Mouse (Mus musculus) ES-Bruce4 (cell line): ENCODE data around the gene Ap3m1. TPM values are rescaled to one million over a fixed set of nuclear protein-coding genes. Genes with fewer than 3 reads are reported as not detected.

Source experiments
- H3K27ac ChIP-seq: 2 replicates; pipeline ENCODE4 v1.5.1; 2012; ENCODE audit warnings: low read length, inconsistent platforms; ENCODE audit not compliant: insufficient read depth
- H3K27me3 ChIP-seq: 2 replicates; pipeline ENCODE4 v1.6.1; 2012; ENCODE audit warnings: mild to moderate bottlenecking, low read length, inconsistent platforms; ENCODE audit not compliant: control insufficient read depth, poor library complexity, insufficient read depth, severe bottlenecking
- H3K36me3 ChIP-seq: 2 replicates; pipeline ENCODE4 v1.6.1; 2012; ENCODE audit warnings: inconsistent platforms, mild to moderate bottlenecking, low read length, moderate library complexity; ENCODE audit not compliant: control insufficient read depth, poor library complexity, insufficient read depth, severe bottlenecking
- H3K4me1 ChIP-seq: one replicate; pipeline ENCODE4 v1.8.1; 2011; ENCODE audit warnings: low read length; ENCODE audit not compliant: control insufficient read depth, insufficient read depth
- H3K4me3 ChIP-seq: 2 replicates; pipeline ENCODE4 v1.5.1; 2011; ENCODE audit warnings: low read depth, mild to moderate bottlenecking, low read length
- H3K9ac ChIP-seq: 2 replicates; pipeline ENCODE4 v1.6.1; 2012; ENCODE audit warnings: low read depth, mild to moderate bottlenecking, inconsistent platforms; ENCODE audit not compliant: poor library complexity, severe bottlenecking
- H3K9me3 ChIP-seq: replicated peaks from 2 replicates; pipeline ENCODE4 v1.6.1; 2012; ENCODE audit warnings: mild to moderate bottlenecking, low read length, inconsistent platforms; ENCODE audit not compliant: control insufficient read depth, poor library complexity, insufficient read depth, severe bottlenecking
- CTCF ChIP-seq: IDR thresholded peaks from one replicate; pipeline ENCODE4 v1.8.1; 2011; ENCODE audit warnings: low read depth, low read length
- EP300 ChIP-seq: IDR thresholded peaks from 2 replicates; pipeline ENCODE4 v1.6.1; 2011; ENCODE audit warnings: low read depth, low read length; ENCODE audit not compliant: insufficient read depth
- POLR2A ChIP-seq: IDR thresholded peaks from one replicate; pipeline ENCODE4 v1.8.1; 2011; ENCODE audit warnings: low read length; ENCODE audit not compliant: insufficient read depth
- polyA plus RNA-seq: library from polyadenylated mRNA; stranded (reverse); fragments of >200 nt; gene quantifications from 2 replicates; pipeline ENCODE4 v1.2.4, GENCODE M21; 2011; ENCODE audit warnings: low read depth; ENCODE audit not compliant: missing spikeins, insufficient read depth, insufficient read length

Gene Ap3m1
- polyA plus RNA-seq, 1 experiment: 103 TPM

GRCm38 (mm10) chr14:21090930-21091486 lies 38.7 kb upstream of the Ap3m1 start:
- H3K9me3 ChIP-seq: no peaks in the 10 kb centered on the region
- H3K36me3 ChIP-seq: peaks cover 8% of the 10 kb centered on the region; the same call in 1 of the 2 replicates
- no peaks in the 10 kb centered on the region for H3K4me1 ChIP-seq
- H3K4me3 ChIP-seq: no peak overlapping the region
- no peaks in the 10 kb centered on the region for H3K27me3 ChIP-seq
- no peak overlapping the region for H3K27ac ChIP-seq
- no peak for TF ChIP-seq POLR2A
- no peak for TF ChIP-seq EP300
- TF ChIP-seq CTCF: no peak
- H3K9ac ChIP-seq: no peak overlapping the region

- TF ChIP-seq CTCF (no peak), POLR2A (no peak), EP300 (no peak)
- Histone ChIP-seq H3K4me3 (no peak overlapping the region), H3K9me3 (no peaks in the 10 kb centered on the region), H3K4me1 (no peaks in the 10 kb centered on the region), H3K36me3 (peaks cover 8% of the 10 kb centered on the region; the same call in 1 of the 2 replicates), H3K27me3 (no peaks in the 10 kb centered on the region), H3K9ac (no peak overlapping the region), H3K27ac (no peak overlapping the region)
Measured at GRCm38 (mm10) chr14:21090400-21090799, 38.1 kb upstream of the Ap3m1 start.

DNA sequence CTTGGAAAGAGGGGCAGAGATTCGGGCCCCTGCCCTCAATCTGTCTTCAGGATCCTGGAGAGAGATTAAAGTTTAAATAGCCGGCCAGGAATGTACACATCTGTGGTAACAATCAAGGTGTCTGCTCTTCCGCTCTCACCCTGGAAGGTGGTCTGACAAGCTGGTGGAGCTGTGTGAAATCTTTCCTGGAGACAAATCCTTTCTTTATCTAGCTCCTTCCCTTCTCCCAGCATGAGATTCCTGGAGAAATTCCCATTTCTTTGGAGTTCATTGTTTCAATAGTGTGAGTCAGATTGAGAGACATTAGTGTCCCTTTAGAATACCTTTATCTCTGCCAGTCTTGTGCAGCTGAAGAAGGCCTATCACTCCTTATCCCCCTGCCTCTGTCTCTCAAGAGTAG lies 36.4 kb upstream of the Ap3m1 start:
- Histone ChIP-seq H3K9ac (no peak overlapping the region), H3K27me3 (no peaks in the 10 kb centered on the region), H3K9me3 (no peaks in the 10 kb centered on the region), H3K4me3 (no peak overlapping the region), H3K4me1 (no peaks in the 10 kb centered on the region), H3K36me3 (0 out of 2 replicates have a peak, but pooled peaks cover 6% of the 10 kb centered on the region), H3K27ac (peak overlapping the region; percentile 96)
- peak; percentile 79; the same call in 1 of the 2 replicates for TF ChIP-seq EP300
- no peak for TF ChIP-seq CTCF

DNA sequence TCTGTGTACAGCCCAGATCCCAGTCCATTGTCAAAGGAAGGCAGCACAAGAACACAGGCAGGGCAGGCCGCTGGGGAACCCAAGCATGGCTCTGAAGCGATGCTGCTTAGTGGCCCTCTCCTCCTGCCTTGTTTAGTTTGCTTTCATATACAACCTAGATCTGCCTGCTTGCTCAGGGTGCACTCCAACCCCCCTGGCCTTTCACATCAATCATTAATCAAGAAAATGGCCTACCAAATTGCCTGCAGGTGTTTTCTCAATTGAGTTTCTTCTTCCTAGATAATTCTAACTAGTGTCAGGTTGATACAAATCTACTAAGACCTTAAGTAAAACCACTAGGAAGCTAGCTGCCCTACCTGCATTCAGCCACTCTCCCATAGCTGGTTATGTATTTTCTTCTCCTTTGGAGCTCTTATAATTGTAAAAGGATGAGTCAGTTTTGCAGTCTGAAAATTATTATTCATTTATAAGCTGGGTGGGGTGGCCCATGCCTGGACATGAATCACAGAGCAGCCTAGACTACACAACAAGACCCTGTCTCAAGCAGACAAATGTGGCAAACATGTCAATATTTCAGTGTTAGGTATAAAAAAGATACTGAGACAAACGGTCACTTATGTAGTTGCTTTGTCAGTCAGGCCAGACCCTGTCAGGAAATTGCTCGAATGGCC lies 35.2 kb upstream of the Ap3m1 start:
- H3K27ac ChIP-seq: peak overlapping the region; percentile 96
- no peak overlapping the region for H3K4me3 ChIP-seq
- H3K9ac ChIP-seq: peak overlapping the region; percentile 25; the same call in 1 of the 2 replicates
- TF ChIP-seq CTCF (no peak), POLR2A (no peak), EP300 (no peak)
- H3K36me3 ChIP-seq: 0 out of 2 replicates have a peak, but pooled peaks cover 2% of the 10 kb centered on the region
- no peaks in the 10 kb centered on the region for H3K9me3 ChIP-seq
- no peaks in the 10 kb centered on the region for H3K4me1 ChIP-seq
- no peaks in the 10 kb centered on the region for H3K27me3 ChIP-seq

- H3K4me3 ChIP-seq: no peak overlapping the region
- no peaks in the 10 kb centered on the region for H3K9me3 ChIP-seq
- H3K9ac ChIP-seq: no peak overlapping the region
- TF ChIP-seq POLR2A (no peak), CTCF (no peak), EP300 (no peak)
- H3K36me3 ChIP-seq: no peaks in the 10 kb centered on the region
- H3K27ac ChIP-seq: peak overlapping the region; percentile 39
- no peaks in the 10 kb centered on the region for H3K4me1 ChIP-seq
- no peaks in the 10 kb centered on the region for H3K27me3 ChIP-seq
Measured at GRCm38 (mm10) chr14:21086827-21087351, 34.6 kb upstream of the Ap3m1 start.

DNA sequence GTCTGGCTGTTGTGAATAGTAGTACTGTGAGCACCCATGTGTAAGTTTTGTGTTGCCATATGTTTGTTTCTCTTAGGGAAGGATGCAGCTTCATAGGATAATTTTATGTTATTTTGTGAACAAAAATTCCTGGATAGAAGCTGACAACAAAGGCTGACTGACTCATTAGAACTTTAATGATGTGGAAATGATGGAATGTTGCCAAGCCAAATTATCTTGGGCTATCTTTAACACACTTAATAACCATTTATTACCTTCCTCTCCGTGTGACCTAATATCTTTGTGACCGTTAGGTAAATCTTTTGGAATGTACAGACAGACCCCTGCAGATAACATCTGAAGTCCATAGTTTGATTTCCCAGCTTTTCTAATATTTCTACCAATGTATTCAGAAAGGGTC lies 33.8 kb upstream of the Ap3m1 start:
- no peaks in the 10 kb centered on the region for H3K36me3 ChIP-seq
- TF ChIP-seq CTCF (no peak), EP300 (no peak), POLR2A (no peak)
- H3K9me3 ChIP-seq: no peaks in the 10 kb centered on the region
- no peak overlapping the region for H3K27ac ChIP-seq
- H3K9ac ChIP-seq: no peak overlapping the region
- H3K4me1 ChIP-seq: peaks cover 2% of the 10 kb centered on the region
- H3K27me3 ChIP-seq: no peaks in the 10 kb centered on the region
- H3K4me3 ChIP-seq: no peak overlapping the region
